Mouse (Mus musculus) kidney, postnatal 25 days (tissue): ENCODE results near the gene Imp3.
A peak's percentile ranks its signal among the peaks of the same experiment; 100 is the strongest.
"Not testable (repeated sequence)": the region's sequence is repeated elsewhere in the genome, so short reads cannot be mapped to it uniquely, and the experiment has no call there.

ENCODE experiments used
- DNase-seq, 2 experiments: peaks; one replicate each; pipeline ENCODE4 v3.0.0; 2021; ENCODE audit warnings: mixed read lengths in 2 of 2

The Imp3 gene

GRCm38 (mm10) chr9:56937223-56938160 is at the start of gene Imp3:
Gene Imp3, plus strand, starts transcription at chr9:56937475.
- peak; percentile 94 to 95 for DNase-seq

DNA sequence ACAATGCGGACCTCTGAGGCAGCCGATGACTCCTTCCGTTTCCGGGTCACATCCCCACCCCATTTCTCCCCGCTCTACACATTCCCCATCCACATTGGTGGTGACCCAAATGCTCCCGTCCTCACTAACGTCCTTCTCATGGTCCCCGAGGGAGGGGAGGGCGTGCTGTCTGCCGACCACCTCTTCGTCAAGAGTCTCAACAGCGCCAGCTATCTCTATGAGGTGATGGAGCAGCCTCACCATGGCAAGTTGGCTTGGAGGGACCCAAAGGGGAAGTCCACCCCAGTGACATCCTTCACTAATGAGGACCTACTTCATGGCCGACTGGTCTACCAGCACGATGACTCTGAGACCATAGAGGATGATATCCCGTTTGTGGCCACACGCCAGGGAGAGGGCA is 49.7 kb upstream of the Imp3 start:
- DNase-seq = no peak

- DNase-seq = peak; percentile 83 to 88
Observed at GRCm38 (mm10) chr9:56889817-56890216, 47.5 kb upstream of the Imp3 start.

DNA sequence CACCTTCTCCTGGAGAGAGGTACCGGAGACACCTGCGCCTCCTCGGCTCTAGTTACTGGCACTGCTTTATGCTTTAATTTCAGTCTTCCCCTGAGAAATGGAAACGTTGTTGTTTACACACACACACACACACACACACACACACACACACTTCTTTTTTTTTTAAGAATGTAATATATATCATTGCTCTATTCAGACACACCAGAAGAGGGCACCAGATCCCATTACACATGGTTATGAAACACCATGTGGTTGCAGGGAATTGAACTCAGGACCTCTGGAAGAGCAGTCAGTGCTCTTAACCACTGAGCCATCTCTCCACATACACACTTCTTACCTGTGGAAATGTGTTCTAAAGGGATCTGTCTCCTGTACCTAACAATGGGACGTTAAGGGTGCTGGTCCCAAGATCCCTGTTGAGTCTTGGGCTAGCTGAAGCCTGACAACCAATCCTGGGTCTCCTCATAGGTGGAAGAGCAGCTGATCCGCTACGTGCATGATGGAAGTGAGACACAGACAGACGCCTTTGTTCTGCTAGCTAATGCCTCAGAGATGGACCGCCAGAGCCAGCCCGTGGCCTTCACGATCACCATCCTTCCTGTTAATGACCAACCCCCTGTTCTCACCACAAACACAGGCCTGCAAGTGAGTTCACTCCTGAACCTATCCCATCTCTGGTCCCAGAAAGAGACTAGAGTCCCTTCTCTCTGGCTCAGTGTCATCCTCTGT is 46.6 kb upstream of the Imp3 start:
- DNase-seq = no peak

DNA sequence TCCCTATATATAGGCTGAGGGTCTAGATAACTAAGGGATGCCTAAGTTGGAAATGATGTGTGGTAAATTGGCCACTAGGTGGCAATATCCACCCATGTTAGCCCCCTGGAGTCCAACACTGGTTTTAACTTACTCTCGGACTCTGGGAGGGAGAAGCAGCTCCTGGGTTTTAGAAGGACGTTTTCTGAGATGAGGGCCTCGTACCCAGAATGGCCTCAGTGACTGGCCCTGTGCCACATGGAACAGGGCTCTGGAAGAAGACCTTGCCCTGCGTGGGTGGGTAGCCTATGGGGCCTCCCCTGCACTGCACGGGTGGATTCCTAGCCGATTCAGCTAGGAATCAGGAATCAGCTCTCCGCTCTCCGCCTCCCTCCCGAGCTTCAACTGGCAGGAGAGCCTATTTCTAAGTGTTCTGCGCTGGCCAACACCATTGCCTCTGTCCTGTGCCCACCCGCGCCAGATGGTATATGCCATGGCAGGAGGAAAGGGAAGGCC is 45.7 kb upstream of the Imp3 start:
- DNase-seq = peak; percentile 64 to 76

DNA sequence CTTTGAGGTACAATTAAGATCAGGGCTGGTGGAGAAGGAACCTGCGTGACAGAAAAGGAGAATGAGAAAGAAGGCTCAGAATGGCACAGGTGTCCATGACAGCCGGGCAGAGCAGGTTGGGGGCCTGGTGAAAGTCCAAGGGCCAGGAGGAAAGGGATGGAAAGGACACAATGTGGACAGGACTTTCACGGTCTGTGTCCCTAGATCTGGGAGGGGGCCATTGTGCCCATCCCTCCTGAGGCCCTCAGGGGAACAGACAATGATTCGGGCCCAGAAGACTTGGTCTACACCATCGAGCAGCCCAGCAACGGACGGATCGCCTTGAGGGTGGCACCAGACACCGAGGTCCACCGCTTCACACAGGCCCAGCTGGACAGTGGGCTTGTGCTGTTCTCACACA is 45.2 kb upstream of the Imp3 start:
- DNase-seq = no peak

- DNase-seq = no peak
Observed at GRCm38 (mm10) chr9:56893313-56893712, 44.0 kb upstream of the Imp3 start.

DNA sequence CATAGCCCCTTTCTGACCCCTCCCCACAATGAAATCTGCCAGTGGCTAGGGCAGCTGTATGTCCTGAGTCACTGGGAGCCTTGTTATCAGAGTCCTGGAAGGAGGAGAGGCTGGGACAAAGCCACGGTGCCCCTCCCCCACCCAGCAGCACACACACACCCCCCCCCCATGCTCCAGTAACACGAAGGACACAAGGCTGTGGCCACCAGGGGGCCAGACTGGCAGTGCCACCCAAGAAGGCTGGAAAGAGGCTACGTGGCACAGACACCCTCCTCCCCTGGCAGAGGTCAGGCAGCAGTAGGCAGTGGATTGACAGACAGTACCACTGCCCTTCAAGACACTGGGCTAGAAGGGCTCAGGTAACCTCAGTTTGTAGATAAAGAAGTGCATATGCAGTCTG is 43.3 kb upstream of the Imp3 start:
- peak; percentile 52 to 66 for DNase-seq

- DNase-seq = no peak
Observed at GRCm38 (mm10) chr9:56896779-56897178, 40.5 kb upstream of the Imp3 start.

DNA sequence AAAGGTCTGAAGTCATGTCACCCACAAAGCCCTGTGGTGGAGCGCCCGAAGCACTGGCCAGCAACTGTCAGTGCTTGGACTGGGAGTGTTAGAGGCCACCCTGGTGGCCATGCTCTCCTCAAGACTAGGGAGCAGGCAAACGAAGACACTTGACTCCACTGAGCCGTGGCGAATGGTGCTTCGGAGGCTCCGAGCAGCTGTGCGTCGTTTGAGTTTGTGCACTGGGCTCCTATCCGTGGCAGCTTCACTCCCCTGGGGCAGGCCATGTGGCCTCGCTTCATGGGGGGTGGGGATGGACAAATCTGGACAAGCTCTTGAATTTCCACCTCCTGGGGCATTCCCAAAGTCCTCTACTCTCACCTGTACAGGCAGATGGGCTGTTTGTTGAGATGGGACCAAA is 37.9 kb upstream of the Imp3 start:
- DNase-seq = no peak

DNA sequence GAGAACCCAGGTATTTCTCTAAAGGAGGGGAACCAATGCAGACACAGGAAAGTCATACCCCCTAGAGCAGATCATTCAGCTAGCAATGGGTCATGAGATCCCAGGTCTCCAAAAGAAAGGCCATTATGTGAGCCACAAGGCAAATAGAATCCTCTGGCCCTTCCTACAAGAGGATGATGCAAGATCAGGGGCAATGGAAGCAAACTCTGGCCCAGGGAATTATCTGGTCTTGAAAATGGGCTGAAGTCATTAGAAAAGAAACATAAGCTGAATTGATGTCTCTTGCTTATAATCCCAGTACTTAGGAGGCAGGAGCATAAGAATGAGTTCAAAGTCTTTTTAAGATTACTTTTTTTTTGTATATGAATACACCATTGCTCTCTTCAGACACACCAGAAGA is 37.2 kb upstream of the Imp3 start:
- no peak for DNase-seq

- DNase-seq = peak; percentile 18 to 66
Observed at GRCm38 (mm10) chr9:56900571-56900970, 36.7 kb upstream of the Imp3 start.

GRCm38 (mm10) chr9:56901187-56901586 is 36.1 kb upstream of the Imp3 start:
- no peak for DNase-seq

GRCm38 (mm10) chr9:56903662-56904061 is 33.6 kb upstream of the Imp3 start:
- DNase-seq = no peak

GRCm38 (mm10) chr9:56907549-56907948 is 29.7 kb upstream of the Imp3 start:
- DNase-seq = no peak

- DNase-seq = not testable (repeated sequence)
Observed at GRCm38 (mm10) chr9:56909991-56910390, 27.3 kb upstream of the Imp3 start.

DNA sequence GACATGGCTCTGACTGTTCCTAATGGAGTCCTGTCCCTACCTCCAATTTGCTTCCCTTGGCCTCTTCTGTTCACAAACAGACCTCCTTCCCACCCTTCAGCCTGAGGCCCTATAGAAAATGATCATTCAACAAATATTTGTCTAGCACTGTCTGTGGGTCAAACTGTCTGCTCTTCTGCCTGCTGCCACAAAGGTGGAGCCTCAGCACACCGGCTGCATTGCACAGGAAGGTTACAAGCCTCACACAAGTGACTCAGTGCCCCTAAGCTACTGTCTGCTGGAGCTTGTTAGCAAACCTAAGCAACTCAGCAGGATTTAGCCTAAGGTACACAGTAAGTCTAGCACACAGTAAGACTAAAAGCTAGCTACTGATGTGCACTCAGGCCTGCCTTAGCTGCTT is 26.3 kb upstream of the Imp3 start:
- no peak for DNase-seq

DNA sequence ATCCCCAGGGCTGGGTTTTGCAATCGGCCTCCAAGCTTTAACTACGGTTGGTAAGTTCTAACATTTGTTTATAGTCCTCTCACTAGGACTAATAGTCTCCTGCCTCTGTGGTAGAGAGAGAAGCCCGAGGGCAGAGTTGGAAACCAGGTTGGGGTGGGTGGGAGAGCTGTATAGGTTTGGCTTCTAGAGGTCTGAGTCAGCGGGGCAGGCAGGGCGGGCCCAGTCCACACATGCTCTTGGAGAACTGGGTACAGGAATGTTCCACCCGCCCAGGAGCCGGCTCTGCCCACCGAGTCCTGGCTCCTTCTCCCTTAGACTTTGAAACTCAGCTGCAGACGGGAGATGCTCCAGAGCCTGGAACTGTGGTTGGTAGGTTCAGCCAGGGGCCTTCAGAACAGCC is 23.3 kb upstream of the Imp3 start:
- DNase-seq = no peak

DNA sequence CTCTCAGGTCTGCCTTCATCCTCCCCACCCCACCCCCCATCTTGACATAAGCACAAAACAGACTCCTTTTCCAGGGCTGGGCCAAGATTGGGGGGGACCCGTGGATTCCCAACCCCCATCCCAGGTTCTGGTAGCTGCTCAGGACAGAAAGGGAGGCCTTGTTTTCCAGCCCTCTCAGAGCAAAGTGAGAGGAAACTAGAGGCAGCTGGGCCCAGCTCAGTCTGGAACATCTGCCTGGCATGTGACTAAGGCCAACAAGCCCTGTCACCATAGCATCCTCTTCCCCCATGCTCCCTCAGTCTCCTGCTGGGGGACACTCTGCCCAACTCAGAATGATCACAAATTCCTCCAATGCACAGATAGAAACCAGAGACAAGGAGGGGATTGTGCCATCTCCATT is 22.2 kb upstream of the Imp3 start:
- no peak for DNase-seq

DNA sequence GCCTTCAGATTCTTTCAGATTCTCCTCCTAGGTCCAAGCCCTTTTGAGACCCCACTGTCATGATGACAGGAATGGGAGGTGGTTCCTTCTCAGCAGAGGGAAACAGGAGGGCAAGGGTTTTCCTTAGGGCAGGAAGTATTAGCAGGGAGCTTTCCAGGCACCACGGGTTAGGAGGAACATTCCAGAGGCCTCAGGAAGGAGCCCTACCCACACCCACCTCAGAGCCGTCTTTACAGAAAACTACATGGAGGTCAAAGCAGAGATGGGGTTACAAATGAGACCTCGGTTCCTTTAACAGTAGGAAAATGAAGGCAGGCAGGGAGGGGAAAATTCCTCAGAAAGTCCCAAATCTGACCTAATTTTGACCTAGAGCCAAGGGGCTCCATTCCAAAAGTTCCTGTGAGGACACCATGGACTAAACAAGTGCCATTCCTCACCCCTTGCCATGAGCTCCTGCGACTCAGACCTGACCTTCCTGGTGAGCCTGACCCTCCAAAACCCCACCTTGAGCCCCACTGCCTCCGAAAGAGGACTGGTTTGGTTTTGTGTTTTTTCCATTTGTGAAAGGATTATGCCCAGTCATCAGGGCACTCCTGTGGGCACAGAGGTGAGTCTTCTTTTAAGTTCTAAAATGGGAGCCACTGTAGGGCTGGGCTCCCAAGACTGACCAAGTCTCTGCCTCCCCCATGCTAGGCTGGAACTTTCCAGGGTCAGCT is 21.4 kb upstream of the Imp3 start:
- DNase-seq = peak in 1 of 2 experiments; percentile 42

DNA sequence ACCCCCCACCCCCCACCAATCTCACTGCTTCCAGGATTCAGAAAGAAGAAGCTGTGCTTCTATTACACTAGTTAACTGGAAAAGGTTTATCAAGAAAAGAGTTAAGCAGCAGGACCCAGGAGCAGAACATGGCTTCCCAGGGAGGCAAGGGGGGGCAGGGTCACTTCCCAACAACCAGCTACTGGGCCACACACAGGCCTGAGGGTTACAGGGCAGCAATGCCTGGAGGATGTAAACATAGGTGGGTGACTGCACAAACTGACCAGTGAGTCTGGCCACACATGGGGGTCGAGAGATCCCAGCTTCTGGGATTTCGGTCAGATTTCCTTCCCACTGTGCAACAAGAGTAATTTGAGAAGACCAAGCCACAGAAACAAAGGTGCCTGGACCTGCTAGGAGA is 20.1 kb upstream of the Imp3 start:
- DNase-seq = no peak

DNA sequence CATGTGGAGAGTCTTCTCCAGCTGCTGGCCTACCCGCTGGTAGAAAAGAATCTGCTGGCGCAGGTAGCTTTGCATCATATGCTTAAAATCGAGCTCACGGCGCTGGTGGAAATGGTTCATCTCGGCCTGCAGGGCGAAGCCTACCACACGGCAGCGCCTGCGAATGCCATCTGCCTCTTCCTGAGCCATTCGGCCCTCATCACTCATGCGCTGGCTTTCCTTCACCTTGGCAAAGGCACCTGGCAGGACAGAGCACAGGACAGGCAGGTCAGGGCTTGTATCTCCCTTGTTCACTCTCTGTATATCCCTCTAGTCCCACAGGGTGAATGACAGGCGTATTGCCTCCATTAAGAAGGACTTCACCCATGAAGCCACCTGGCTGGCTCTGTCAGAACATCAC is 18.8 kb upstream of the Imp3 start:
- no peak for DNase-seq

DNA sequence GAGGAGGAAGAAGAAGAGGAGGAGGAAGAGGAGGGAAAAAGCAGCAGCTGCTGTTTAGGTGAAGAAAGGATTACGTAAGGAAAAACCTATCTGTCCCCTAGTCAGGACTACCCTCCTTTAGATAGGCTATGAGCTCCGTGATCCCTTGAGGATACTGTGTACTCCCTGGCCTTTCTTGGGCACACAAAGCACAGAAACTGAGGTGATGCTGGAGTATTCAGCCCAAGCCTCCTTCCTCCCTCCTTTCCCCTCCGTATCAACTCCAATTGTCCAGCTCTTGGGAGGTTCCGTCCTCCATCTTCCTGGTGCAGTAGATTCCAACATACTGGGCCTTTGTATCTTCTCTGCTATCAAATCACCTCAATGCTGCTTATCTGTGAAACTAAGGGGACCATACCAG is 14.5 kb upstream of the Imp3 start:
- DNase-seq = no peak
